Mouse (Mus musculus) midbrain, embryonic 13.5 days (tissue): ENCODE measurements around the gene Nell2. TPM values are rescaled to one million over a fixed set of nuclear protein-coding genes. Genes with fewer than 3 reads are reported as not detected.

Experiments used
- ATAC-seq: fragments of 200-750 bp; cut with Nextera tagmentation; 2 replicates; pipeline ENCODE4 v1.8.0; 2017; ENCODE audit warnings: mild to moderate bottlenecking, moderate TSS enrichment, moderate library complexity
- H3K27ac ChIP-seq: fragments of 300-500 bp; sonication (generic); 2 replicates; pipeline ENCODE4 v1.5.1; 2015; ENCODE audit warnings: inconsistent platforms, mild to moderate bottlenecking, moderate library complexity
- H3K27me3 ChIP-seq: fragments of 300-500 bp; sonication (generic); 2 replicates; pipeline ENCODE4 v1.6.1; 2015; ENCODE audit warnings: mild to moderate bottlenecking, inconsistent platforms
- H3K36me3 ChIP-seq: fragments of 300-500 bp; sonication (generic); 2 replicates; pipeline ENCODE4 v1.6.1; 2015; ENCODE audit warnings: mild to moderate bottlenecking, inconsistent platforms
- H3K4me1 ChIP-seq: fragments of 300-500 bp; sonication (generic); replicated peaks from 2 replicates; pipeline ENCODE4 v1.6.1; 2015; ENCODE audit warnings: inconsistent platforms
- H3K4me2 ChIP-seq: fragments of 300-500 bp; sonication (generic); replicated peaks from 2 replicates; pipeline ENCODE4 v1.6.1; 2015; ENCODE audit warnings: moderate library complexity, mild to moderate bottlenecking, inconsistent platforms
- H3K4me3 ChIP-seq: fragments of 300-500 bp; sonication (generic); replicated peaks from 2 replicates; pipeline ENCODE4 v1.5.1; 2015; ENCODE audit warnings: mild to moderate bottlenecking, inconsistent platforms
- H3K9ac ChIP-seq: fragments of 300-500 bp; sonication (generic); replicated peaks from 2 replicates; pipeline ENCODE4 v1.6.1; 2015; ENCODE audit warnings: mild to moderate bottlenecking, inconsistent platforms
- H3K9me3 ChIP-seq: fragments of 300-500 bp; sonication (generic); 2 replicates; pipeline ENCODE4 v1.6.1; 2016; ENCODE audit warnings: mild to moderate bottlenecking, inconsistent platforms
- WGBS: fragments of 180-500 bp; shearing (Covaris S2); methylation state at CpG from one replicate; pipeline ENCODE4 v1.1.7; 2015; 5-methylcytosine and 5-hydroxymethylcytosine counted together
- polyA plus RNA-seq: library from polyadenylated mRNA; unstranded; fragments of >200 nt; fragmentation: Nextera tagmentation; extraction: Ambion mirVana; gene quantifications from 2 replicates; pipeline ENCODE4 v1.2.1, GENCODE M21; 2015

Nell2 gene
- polyA plus RNA-seq, 1 experiment from 2014 or later, result 153 TPM

- H3K9me3 ChIP-seq, result no peaks in the 10 kb centered on the region
- peaks cover 25% of the 10 kb centered on the region for H3K4me1 ChIP-seq
- H3K4me3 ChIP-seq, result no peak overlapping the region
- WGBS, result 71% methylated on average over 11 of the region's 11 CpGs
- H3K27ac ChIP-seq, result peak overlapping the region; percentile 26; the same call in 1 of the 2 replicates
- H3K27me3 ChIP-seq, result no peaks in the 10 kb centered on the region
- 0 out of 2 replicates have a peak, but pooled peaks have one; percentile 27 for ATAC-seq
- no peak overlapping the region for H3K4me2 ChIP-seq
- H3K36me3 ChIP-seq, result 0 out of 2 replicates have a peak, but pooled peaks cover 4% of the 10 kb centered on the region
- H3K9ac ChIP-seq, result no peak overlapping the region
These were observed 118.0 kb downstream of the Nell2 start for GRCm38 (mm10) chr15:95410213-95410843.

- WGBS, result 85% methylated on average over 5 of the region's 5 CpGs
- Histone ChIP-seq H3K9ac (no peak overlapping the region), H3K36me3 (no peaks in the 10 kb centered on the region), H3K4me1 (peaks cover 6% of the 10 kb centered on the region; the same call in 1 of the 2 replicates), H3K4me3 (no peak overlapping the region), H3K27ac (no peak overlapping the region), H3K4me2 (no peak overlapping the region), H3K9me3 (no peaks in the 10 kb centered on the region), H3K27me3 (no peaks in the 10 kb centered on the region)
- no peak for ATAC-seq
These were observed 138.0 kb downstream of the Nell2 start for GRCm38 (mm10) chr15:95390347-95390746.

GRCm38 (mm10) chr15:95388950-95389349 lies 139.4 kb downstream of the Nell2 start:
- Histone ChIP-seq H3K9ac (no peak overlapping the region), H3K36me3 (peaks cover 5% of the 10 kb centered on the region), H3K4me1 (peaks cover 6% of the 10 kb centered on the region; the same call in 1 of the 2 replicates), H3K27me3 (no peaks in the 10 kb centered on the region), H3K4me3 (no peak overlapping the region), H3K4me2 (no peak overlapping the region), H3K27ac (no peak overlapping the region), H3K9me3 (no peaks in the 10 kb centered on the region)
- ATAC-seq, result no peak
- 76% methylated on average over 4 of the region's 4 CpGs for WGBS

GRCm38 (mm10) chr15:95380859-95381258 lies 147.5 kb downstream of the Nell2 start:
- no peak overlapping the region for H3K4me2 ChIP-seq
- WGBS, result 82% methylated on average over 2 of the region's 2 CpGs
- no peak for ATAC-seq
- H3K27me3 ChIP-seq, result no peaks in the 10 kb centered on the region
- H3K9ac ChIP-seq, result no peak overlapping the region
- H3K36me3 ChIP-seq, result peaks cover 25% of the 10 kb centered on the region
- no peak overlapping the region for H3K27ac ChIP-seq
- H3K9me3 ChIP-seq, result no peaks in the 10 kb centered on the region
- no peak overlapping the region for H3K4me3 ChIP-seq
- H3K4me1 ChIP-seq, result no peaks in the 10 kb centered on the region

GRCm38 (mm10) chr15:95370720-95371395 lies 157.5 kb downstream of the Nell2 start:
- no peaks in the 10 kb centered on the region for H3K27me3 ChIP-seq
- 71% methylated on average over 16 of the region's 16 CpGs for WGBS
- peaks cover 10% of the 10 kb centered on the region; the same call in 1 of the 2 replicates for H3K4me1 ChIP-seq
- no peaks in the 10 kb centered on the region for H3K9me3 ChIP-seq
- no peak overlapping the region; the same call in 1 of the 2 replicates for H3K27ac ChIP-seq
- no peak overlapping the region for H3K4me3 ChIP-seq
- 0 out of 2 replicates have a peak, but pooled peaks cover 9% of the 10 kb centered on the region for H3K36me3 ChIP-seq
- ATAC-seq, result 0 out of 2 replicates have a peak, but pooled peaks have one; percentile 48
- H3K9ac ChIP-seq, result no peak overlapping the region
- no peak overlapping the region for H3K4me2 ChIP-seq

- Histone ChIP-seq H3K36me3 (0 out of 2 replicates have a peak, but pooled peaks cover 9% of the 10 kb centered on the region), H3K4me1 (peaks cover 10% of the 10 kb centered on the region; the same call in 1 of the 2 replicates), H3K27ac (no peak overlapping the region), H3K27me3 (no peaks in the 10 kb centered on the region), H3K4me2 (no peak overlapping the region), H3K9me3 (no peaks in the 10 kb centered on the region), H3K9ac (no peak overlapping the region), H3K4me3 (no peak overlapping the region)
- 90% methylated on average over 10 of the region's 10 CpGs for WGBS
- ATAC-seq, result no peak
These were observed 160.2 kb downstream of the Nell2 start for GRCm38 (mm10) chr15:95368185-95368584.

GRCm38 (mm10) chr15:95366506-95366905 lies 161.9 kb downstream of the Nell2 start:
- 47% methylated on average over 3 of the region's 3 CpGs for WGBS
- Histone ChIP-seq H3K27me3 (no peaks in the 10 kb centered on the region), H3K4me1 (peaks cover 10% of the 10 kb centered on the region; the same call in 1 of the 2 replicates), H3K36me3 (0 out of 2 replicates have a peak, but pooled peaks cover 5% of the 10 kb centered on the region), H3K4me3 (no peak overlapping the region), H3K9me3 (no peaks in the 10 kb centered on the region), H3K27ac (peak overlapping the region; percentile 27), H3K4me2 (no peak overlapping the region), H3K9ac (no peak overlapping the region)
- no peak for ATAC-seq

- H3K4me3 ChIP-seq, result no peak overlapping the region
- H3K4me2 ChIP-seq, result no peak overlapping the region
- H3K27ac ChIP-seq, result no peak overlapping the region
- 0 out of 2 replicates have a peak, but pooled peaks cover 4% of the 10 kb centered on the region for H3K4me1 ChIP-seq
- no peak for ATAC-seq
- H3K9me3 ChIP-seq, result 0 out of 2 replicates have a peak, but pooled peaks cover 2% of the 10 kb centered on the region
- H3K9ac ChIP-seq, result no peak overlapping the region
- H3K27me3 ChIP-seq, result no peaks in the 10 kb centered on the region
- peaks cover 6% of the 10 kb centered on the region; the same call in 1 of the 2 replicates for H3K36me3 ChIP-seq
- 68% methylated on average over 1 of the region's 1 CpGs for WGBS
These were observed 173.6 kb downstream of the Nell2 start for GRCm38 (mm10) chr15:95354806-95355205.

- Histone ChIP-seq H3K4me1 (peaks cover 18% of the 10 kb centered on the region), H3K27me3 (no peaks in the 10 kb centered on the region), H3K4me3 (no peak overlapping the region), H3K27ac (peak overlapping the region; percentile 54), H3K36me3 (no peaks in the 10 kb centered on the region), H3K4me2 (no peak overlapping the region), H3K9me3 (no peaks in the 10 kb centered on the region), H3K9ac (no peak overlapping the region)
- WGBS, result 69% methylated on average over 11 of the region's 11 CpGs
- ATAC-seq, result peak; percentile 89
These were observed 193.7 kb downstream of the Nell2 start for GRCm38 (mm10) chr15:95334323-95335296.

- Histone ChIP-seq H3K4me3 (no peak overlapping the region), H3K4me1 (peaks cover 18% of the 10 kb centered on the region), H3K9me3 (no peaks in the 10 kb centered on the region), H3K36me3 (no peaks in the 10 kb centered on the region), H3K27ac (no peak overlapping the region), H3K4me2 (no peak overlapping the region), H3K9ac (no peak overlapping the region), H3K27me3 (no peaks in the 10 kb centered on the region)
- WGBS, result 70% methylated on average over 4 of the region's 4 CpGs
- ATAC-seq, result no peak
These were observed 195.1 kb downstream of the Nell2 start for GRCm38 (mm10) chr15:95333229-95333628.

- Histone ChIP-seq H3K4me1 (peaks cover 18% of the 10 kb centered on the region), H3K9me3 (no peaks in the 10 kb centered on the region), H3K4me2 (no peak overlapping the region), H3K27me3 (no peaks in the 10 kb centered on the region), H3K27ac (no peak overlapping the region), H3K9ac (no peak overlapping the region), H3K36me3 (0 out of 2 replicates have a peak, but pooled peaks cover 2% of the 10 kb centered on the region), H3K4me3 (no peak overlapping the region)
- no peak for ATAC-seq
- 81% methylated on average over 2 of the region's 2 CpGs for WGBS
These were observed 197.4 kb downstream of the Nell2 start for GRCm38 (mm10) chr15:95330926-95331325.
